Mouse (Mus musculus) midbrain, embryonic 15.5 days (tissue): ENCODE measurements around the gene Gm4301. TPM values are rescaled to one million over a fixed set of nuclear protein-coding genes. Genes with fewer than 3 reads are reported as not detected.
"Not testable (repeated sequence)": the region's sequence is repeated elsewhere in the genome, so short reads cannot be mapped to it uniquely, and the experiment has no call there.

Experiments
- ATAC-seq: fragments of 200-750 bp; cut with Nextera tagmentation; replicated peaks from 2 replicates; pipeline ENCODE4 v1.8.0; 2017; ENCODE audit warnings: moderate TSS enrichment
- H3K27ac ChIP-seq: fragments of 300-500 bp; sonication (generic); 2 replicates; pipeline ENCODE4 v1.5.1; 2015; ENCODE audit warnings: mild to moderate bottlenecking, inconsistent platforms
- H3K27me3 ChIP-seq: fragments of 300-500 bp; sonication (generic); replicated peaks from 2 replicates; pipeline ENCODE4 v1.6.1; 2015; ENCODE audit warnings: inconsistent platforms
- H3K36me3 ChIP-seq: fragments of 300-500 bp; sonication (generic); replicated peaks from 2 replicates; pipeline ENCODE4 v1.6.1; 2015; ENCODE audit warnings: inconsistent platforms
- H3K4me1 ChIP-seq: fragments of 300-500 bp; sonication (generic); 2 replicates; pipeline ENCODE4 v1.6.1; 2015; ENCODE audit warnings: inconsistent platforms
- H3K4me2 ChIP-seq: fragments of 300-500 bp; sonication (generic); 2 replicates; pipeline ENCODE4 v1.6.1; 2015; ENCODE audit warnings: inconsistent platforms, mild to moderate bottlenecking, moderate library complexity
- H3K4me3 ChIP-seq: fragments of 300-500 bp; sonication (generic); 2 replicates; pipeline ENCODE4 v1.5.1; 2015; ENCODE audit warnings: mild to moderate bottlenecking, inconsistent platforms
- H3K9ac ChIP-seq: fragments of 300-500 bp; sonication (generic); 2 replicates; pipeline ENCODE4 v1.6.1; 2015; ENCODE audit warnings: mild to moderate bottlenecking, inconsistent platforms
- H3K9me3 ChIP-seq: fragments of 300-500 bp; sonication (generic); 2 replicates; pipeline ENCODE4 v1.6.1; 2016; ENCODE audit warnings: inconsistent platforms
- WGBS: fragments of 180-500 bp; shearing (Covaris S2); methylation state at CpG from one replicate; pipeline ENCODE4 v1.1.7; 2015; ENCODE audit warnings: mixed read lengths; 5-methylcytosine and 5-hydroxymethylcytosine counted together
- polyA plus RNA-seq: library from polyadenylated mRNA; unstranded; fragments of >200 nt; fragmentation: Nextera tagmentation; extraction: Ambion mirVana; gene quantifications from 2 replicates; pipeline ENCODE4 v1.2.1, GENCODE M21; 2015

Gm4301 gene
- polyA plus RNA-seq = not detected in 2 replicates

- not testable (repeated sequence) for ATAC-seq, H3K36me3 ChIP-seq, H3K4me1 ChIP-seq, H3K4me2 ChIP-seq, H3K9ac ChIP-seq, H3K9me3 ChIP-seq, H3K4me3 ChIP-seq, H3K27me3 ChIP-seq, H3K27ac ChIP-seq
- no CpG with 5 or more reads among the region's 2 CpGs for WGBS
Observed at GRCm38 (mm10) chr10:100335376-100335775, at the start of gene Gm4301. Gene Gm4301 (plus strand): TSS chr10:100335676.

- Histone ChIP-seq H3K9ac (no peak overlapping the region), H3K4me1 (no peaks in the 10 kb centered on the region), H3K27ac (no peak overlapping the region), H3K9me3 (no peaks in the 10 kb centered on the region), H3K4me2 (no peak overlapping the region), H3K27me3 (no peaks in the 10 kb centered on the region), H3K36me3 (no peaks in the 10 kb centered on the region), H3K4me3 (no peak overlapping the region)
- WGBS = 85% methylated on average over 2 of the region's 2 CpGs
- ATAC-seq = no peak
Observed at GRCm38 (mm10) chr10:100296105-100296504, 39.4 kb upstream of the Gm4301 start.

- not testable (repeated sequence) for ATAC-seq, H3K4me2 ChIP-seq, H3K9ac ChIP-seq, H3K27ac ChIP-seq, H3K36me3 ChIP-seq, H3K27me3 ChIP-seq, H3K4me1 ChIP-seq, H3K9me3 ChIP-seq, H3K4me3 ChIP-seq
Observed at GRCm38 (mm10) chr10:100300106-100300505, 35.4 kb upstream of the Gm4301 start.

GRCm38 (mm10) chr10:100340536-100340935 lies 5.1 kb downstream of the Gm4301 start, which contains the start of gene Gm4302:
Gene Gm4302 (plus strand): TSS chr10:100340836.
- not testable (repeated sequence) for H3K27ac ChIP-seq, H3K36me3 ChIP-seq, H3K9ac ChIP-seq, H3K4me1 ChIP-seq, H3K4me2 ChIP-seq, ATAC-seq, H3K27me3 ChIP-seq, H3K9me3 ChIP-seq, H3K4me3 ChIP-seq
- no CpG with 5 or more reads among the region's 3 CpGs for WGBS

- not testable (repeated sequence) for H3K4me2 ChIP-seq, H3K9me3 ChIP-seq, H3K27ac ChIP-seq, H3K4me3 ChIP-seq, H3K9ac ChIP-seq, H3K27me3 ChIP-seq, H3K36me3 ChIP-seq, H3K4me1 ChIP-seq, ATAC-seq
- WGBS = no CpG with 5 or more reads among the region's 3 CpGs
Observed at GRCm38 (mm10) chr10:100345672-100346071, 10.2 kb downstream of the Gm4301 start, which contains the start of gene Gm4303. Gene Gm4303 (plus strand): TSS chr10:100345972.

- no CpG with 5 or more reads among the region's 3 CpGs for WGBS
- H3K9ac ChIP-seq, H3K36me3 ChIP-seq, H3K27me3 ChIP-seq, H3K4me3 ChIP-seq, H3K4me1 ChIP-seq, ATAC-seq, H3K4me2 ChIP-seq, H3K9me3 ChIP-seq, H3K27ac ChIP-seq: not testable (repeated sequence)
Observed at GRCm38 (mm10) chr10:100350793-100351192, 15.3 kb downstream of the Gm4301 start, which contains the start of gene Gm4305. Gene Gm4305 (plus strand): TSS chr10:100351093.

- H3K9me3 ChIP-seq, H3K27ac ChIP-seq, ATAC-seq, H3K4me2 ChIP-seq, H3K36me3 ChIP-seq, H3K4me3 ChIP-seq, H3K27me3 ChIP-seq, H3K4me1 ChIP-seq, H3K9ac ChIP-seq: not testable (repeated sequence)
- WGBS = 93% methylated on average over 2 of the region's 2 CpGs
Observed at GRCm38 (mm10) chr10:100356841-100357240, 21.4 kb downstream of the Gm4301 start.

- not testable (repeated sequence) for ATAC-seq, H3K4me1 ChIP-seq, H3K4me2 ChIP-seq, H3K36me3 ChIP-seq, H3K27me3 ChIP-seq, H3K27ac ChIP-seq, H3K9me3 ChIP-seq, H3K4me3 ChIP-seq, H3K9ac ChIP-seq
- WGBS = no CpG with 5 or more reads among the region's 3 CpGs
Observed at GRCm38 (mm10) chr10:100361038-100361437, 25.6 kb downstream of the Gm4301 start, which contains the start of gene Gm4307. Gene Gm4307 (plus strand): TSS chr10:100361338.

- not testable (repeated sequence) for H3K27me3 ChIP-seq, H3K9ac ChIP-seq, ATAC-seq, H3K4me2 ChIP-seq, H3K4me1 ChIP-seq, H3K9me3 ChIP-seq, H3K36me3 ChIP-seq, H3K4me3 ChIP-seq, H3K27ac ChIP-seq
- no CpG with 5 or more reads among the region's 2 CpGs for WGBS
Observed at GRCm38 (mm10) chr10:100382460-100382859, 47.0 kb downstream of the Gm4301 start, which contains the start of gene Gm4312. Gene Gm4312 (minus strand): TSS chr10:100382560.

Other genes starting within 250 kb of the Gm4301 start
- not detected in 2 replicates for gene Gm4302, start 5.2 kb downstream of the Gm4301 start, polyA plus RNA-seq
- gene Gm4303, start 10.3 kb downstream of the Gm4301 start, polyA plus RNA-seq = not detected in 2 replicates
- not detected in 2 replicates for gene Gm4305, start 15.4 kb downstream of the Gm4301 start, polyA plus RNA-seq
- gene Gm4307, start 25.7 kb downstream of the Gm4301 start, polyA plus RNA-seq = not detected in 2 replicates
- not detected in 2 replicates for gene Gm4312, start 46.9 kb downstream of the Gm4301 start, polyA plus RNA-seq
- gene Tmtc3, start 151.7 kb downstream of the Gm4301 start, polyA plus RNA-seq = 10.0 and 11.5 TPM in 2 replicates
- 6.3 and 6.9 TPM in 2 replicates for gene Cep290, start 151.9 kb downstream of the Gm4301 start, polyA plus RNA-seq